Mouse (Mus musculus) gastrocnemius, postnatal 10 days (tissue): ENCODE measurements around the gene Ubxn6. TPM values are rescaled to one million over a fixed set of nuclear protein-coding genes. Genes with fewer than 3 reads are reported as not detected.

Experiments
- DNase-seq: peaks from one replicate; pipeline ENCODE4 v3.0.0; 2021; ENCODE audit warnings: mixed read lengths
- total RNA-seq, 2 experiments: library from RNA; stranded (reverse); gene quantifications; 2 replicates each; pipeline ENCODE4 v1.2.3; 2021

Ubxn6 gene
- total RNA-seq, 2 experiments from 2014 or later: 37.8 to 39.0 TPM

GRCm38 (mm10) chr17:56055945-56056678 lies 18.7 kb downstream of the Ubxn6 start:
- DNase-seq: no peak

GRCm38 (mm10) chr17:56054938-56055337 lies 19.9 kb downstream of the Ubxn6 start:
- DNase-seq: no peak

GRCm38 (mm10) chr17:56051369-56051768 lies 23.5 kb downstream of the Ubxn6 start:
- no peak for DNase-seq

GRCm38 (mm10) chr17:56040857-56041163 lies 34.0 kb downstream of the Ubxn6 start:
- DNase-seq: no peak

- peak; percentile 96 for DNase-seq
Observed at GRCm38 (mm10) chr17:56040030-56040856, 34.6 kb downstream of the Ubxn6 start, which contains the start of gene Chaf1a. Chaf1a (plus strand) TSS chr17:56040439.

GRCm38 (mm10) chr17:56039345-56039744 lies 35.5 kb downstream of the Ubxn6 start:
- no peak for DNase-seq

- no peak for DNase-seq
Observed at GRCm38 (mm10) chr17:56038583-56039261, 36.1 kb downstream of the Ubxn6 start.

- no peak for DNase-seq
Observed at GRCm38 (mm10) chr17:56036901-56037287, 37.9 kb downstream of the Ubxn6 start.

GRCm38 (mm10) chr17:56036176-56036900 lies 38.5 kb downstream of the Ubxn6 start, which contains the start of gene Sh3gl1:
Sh3gl1 (minus strand) TSS chr17:56036635.
- peak; percentile 99 for DNase-seq

- no peak for DNase-seq
Observed at GRCm38 (mm10) chr17:56035216-56035615, 39.6 kb downstream of the Ubxn6 start.

GRCm38 (mm10) chr17:56034726-56035100 lies 40.1 kb downstream of the Ubxn6 start:
- no peak for DNase-seq

- DNase-seq: no peak
Observed at GRCm38 (mm10) chr17:56034040-56034725, 40.6 kb downstream of the Ubxn6 start.

- DNase-seq: no peak
Observed at GRCm38 (mm10) chr17:56032831-56033230, 42.0 kb downstream of the Ubxn6 start.

- no peak for DNase-seq
Observed at GRCm38 (mm10) chr17:56032127-56032733, 42.6 kb downstream of the Ubxn6 start.

GRCm38 (mm10) chr17:56031431-56031830 lies 43.4 kb downstream of the Ubxn6 start:
- no peak for DNase-seq

- no peak for DNase-seq
Observed at GRCm38 (mm10) chr17:56030919-56031318, 43.9 kb downstream of the Ubxn6 start.

- DNase-seq: no peak
Observed at GRCm38 (mm10) chr17:56030238-56030870, 44.5 kb downstream of the Ubxn6 start.

GRCm38 (mm10) chr17:56027801-56028441 lies 46.9 kb downstream of the Ubxn6 start:
- no peak for DNase-seq

GRCm38 (mm10) chr17:56026881-56027280 lies 47.9 kb downstream of the Ubxn6 start:
- no peak for DNase-seq

GRCm38 (mm10) chr17:56026303-56026702 lies 48.5 kb downstream of the Ubxn6 start:
- DNase-seq: no peak
